Mouse (Mus musculus) neural tube, embryonic 14.5 days (tissue): ENCODE measurements around the gene Cryab. TPM values are rescaled to one million over a fixed set of nuclear protein-coding genes. Genes with fewer than 3 reads are reported as not detected.
A peak's percentile ranks its signal among the peaks of the same experiment; 100 is the strongest.

ENCODE experiments used
- ATAC-seq: fragments of 200-750 bp; cut with Nextera tagmentation; 2 replicates; pipeline ENCODE4 v1.8.0; 2017; ENCODE audit warnings: low read depth, mild to moderate bottlenecking, moderate TSS enrichment, moderate library complexity
- H3K27ac ChIP-seq: fragments of 300-500 bp; sonication (generic); 2 replicates; pipeline ENCODE4 v1.5.1; 2014; ENCODE audit warnings: low read depth, mild to moderate bottlenecking, control low read depth, low read length, moderate library complexity, mixed read lengths
- H3K27me3 ChIP-seq: fragments of 300-500 bp; sonication (generic); 2 replicates; pipeline ENCODE4 v1.6.1; 2014; ENCODE audit warnings: low read length; ENCODE audit not compliant: control insufficient read depth, insufficient read depth
- H3K36me3 ChIP-seq: fragments of 300-500 bp; sonication (generic); 2 replicates; pipeline ENCODE4 v1.6.1; 2014; ENCODE audit warnings: low read length, mixed read lengths; ENCODE audit not compliant: control insufficient read depth, insufficient read depth
- H3K4me1 ChIP-seq: fragments of 300-500 bp; sonication (generic); 2 replicates; pipeline ENCODE4 v1.6.1; 2014; ENCODE audit warnings: low read length; ENCODE audit not compliant: control insufficient read depth, insufficient read depth
- H3K4me2 ChIP-seq: fragments of 300-500 bp; sonication (generic); 2 replicates; pipeline ENCODE4 v1.6.1; 2014; ENCODE audit warnings: mild to moderate bottlenecking, low read depth, low read length, control low read depth
- H3K4me3 ChIP-seq: fragments of 300-500 bp; sonication (generic); 2 replicates; pipeline ENCODE4 v1.5.1; 2014; ENCODE audit warnings: low read depth, low read length, control low read depth, mixed read lengths
- H3K9ac ChIP-seq: fragments of 300-500 bp; sonication (generic); replicated peaks from 2 replicates; pipeline ENCODE4 v1.6.1; 2014; ENCODE audit warnings: low read depth, mild to moderate bottlenecking, control low read depth, low read length, mixed read lengths
- H3K9me3 ChIP-seq: fragments of 300-500 bp; sonication (generic); 2 replicates; pipeline ENCODE4 v1.6.1; 2016; ENCODE audit warnings: low read length; ENCODE audit not compliant: control insufficient read depth
- WGBS: fragments of 180-500 bp; shearing (Covaris S2); extraction: QIAGEN DNeasy Blood & Tissue Kit; methylation state at CpG from one replicate; pipeline ENCODE4 v1.1.7; 2014; 5-methylcytosine and 5-hydroxymethylcytosine counted together
- polyA plus RNA-seq: library from polyadenylated mRNA; unstranded; fragments of >200 nt; fragmentation: Nextera tagmentation; extraction: Ambion mirVana; gene quantifications from 2 replicates; pipeline ENCODE4 v1.2.1, GENCODE M21; 2014

Gene Cryab
- polyA plus RNA-seq = 3.4 and 14.5 TPM in 2 replicates

- Histone ChIP-seq H3K4me2 (no peak within 1 kb of the TSS), H3K27ac (no peak within 1 kb of the TSS), H3K36me3 (no peaks in the 10 kb centered on the region), H3K9ac (no peak within 1 kb of the TSS), H3K9me3 (no peaks in the 10 kb centered on the region), H3K4me1 (no peaks in the 10 kb centered on the region), H3K4me3 (no peak within 1 kb of the TSS), H3K27me3 (no peaks in the 10 kb centered on the region)
- WGBS = 79% methylated on average over 22 of the region's 22 CpGs
- ATAC-seq = no peak
These were observed at the start of gene Cryab for GRCm38 (mm10) chr9:50751323-50751722. Gene Cryab, plus strand, starts transcription at chr9:50751325.

- H3K4me2 ChIP-seq = no peak overlapping the region
- no peaks in the 10 kb centered on the region for H3K9me3 ChIP-seq
- ATAC-seq = no peak
- WGBS = 27% methylated on average over 6 of the region's 6 CpGs
- H3K4me1 ChIP-seq = no peaks in the 10 kb centered on the region
- no peaks in the 10 kb centered on the region for H3K27me3 ChIP-seq
- no peak overlapping the region for H3K9ac ChIP-seq
- H3K27ac ChIP-seq = no peak overlapping the region
- no peak overlapping the region for H3K4me3 ChIP-seq
- H3K36me3 ChIP-seq = 0 out of 2 replicates have a peak, but pooled peaks cover 12% of the 10 kb centered on the region
These were observed 46.2 kb upstream of the Cryab start for GRCm38 (mm10) chr9:50704907-50705306.

- Histone ChIP-seq H3K27me3 (no peaks in the 10 kb centered on the region), H3K9ac (no peak overlapping the region), H3K27ac (no peak overlapping the region), H3K4me1 (no peaks in the 10 kb centered on the region), H3K9me3 (no peaks in the 10 kb centered on the region), H3K36me3 (0 out of 2 replicates have a peak, but pooled peaks cover 9% of the 10 kb centered on the region), H3K4me3 (no peak overlapping the region), H3K4me2 (no peak overlapping the region)
- no peak for ATAC-seq
- 35% methylated on average over 2 of the region's 2 CpGs for WGBS
These were observed 42.0 kb upstream of the Cryab start for GRCm38 (mm10) chr9:50709108-50709507.

- Histone ChIP-seq H3K27ac (no peak overlapping the region), H3K36me3 (0 out of 2 replicates have a peak, but pooled peaks cover 9% of the 10 kb centered on the region), H3K4me1 (no peaks in the 10 kb centered on the region), H3K27me3 (no peaks in the 10 kb centered on the region), H3K9ac (no peak overlapping the region), H3K4me2 (no peak overlapping the region), H3K9me3 (no peaks in the 10 kb centered on the region), H3K4me3 (no peak overlapping the region)
- WGBS = 91% methylated on average over 4 of the region's 4 CpGs
- no peak for ATAC-seq
These were observed 39.8 kb upstream of the Cryab start for GRCm38 (mm10) chr9:50711337-50711736.

- H3K9ac ChIP-seq = no peak overlapping the region
- no peak overlapping the region for H3K4me2 ChIP-seq
- 0 out of 2 replicates have a peak, but pooled peaks cover 6% of the 10 kb centered on the region for H3K36me3 ChIP-seq
- H3K27me3 ChIP-seq = no peaks in the 10 kb centered on the region
- WGBS = 60% methylated on average over 4 of the region's 4 CpGs
- ATAC-seq = no peak
- no peaks in the 10 kb centered on the region for H3K4me1 ChIP-seq
- H3K9me3 ChIP-seq = no peaks in the 10 kb centered on the region
- no peak overlapping the region for H3K4me3 ChIP-seq
- no peak overlapping the region for H3K27ac ChIP-seq
These were observed 36.9 kb upstream of the Cryab start for GRCm38 (mm10) chr9:50714188-50714587.

GRCm38 (mm10) chr9:50718878-50719277, 32.2 kb upstream of the Cryab start:
- H3K9ac ChIP-seq = no peak overlapping the region
- H3K4me3 ChIP-seq = no peak overlapping the region
- ATAC-seq = no peak
- 86% methylated on average over 4 of the region's 4 CpGs for WGBS
- no peaks in the 10 kb centered on the region for H3K9me3 ChIP-seq
- H3K27ac ChIP-seq = no peak overlapping the region
- H3K27me3 ChIP-seq = no peaks in the 10 kb centered on the region
- H3K36me3 ChIP-seq = no peaks in the 10 kb centered on the region
- no peak overlapping the region for H3K4me2 ChIP-seq
- H3K4me1 ChIP-seq = peaks cover 6% of the 10 kb centered on the region; the same call in 1 of the 2 replicates

- Histone ChIP-seq H3K4me3 (no peak overlapping the region), H3K36me3 (no peaks in the 10 kb centered on the region), H3K4me1 (peaks cover 24% of the 10 kb centered on the region; the same call in 1 of the 2 replicates), H3K27me3 (no peaks in the 10 kb centered on the region), H3K4me2 (no peak overlapping the region), H3K9ac (no peak overlapping the region), H3K27ac (no peak overlapping the region), H3K9me3 (no peaks in the 10 kb centered on the region)
- WGBS = 27% methylated on average over 12 of the region's 12 CpGs
- no peak for ATAC-seq
These were observed 30.1 kb upstream of the Cryab start for GRCm38 (mm10) chr9:50721061-50721460.

- H3K36me3 ChIP-seq = no peaks in the 10 kb centered on the region
- H3K27ac ChIP-seq = peak overlapping the region; percentile 52; the same call in 1 of the 2 replicates
- H3K27me3 ChIP-seq = no peaks in the 10 kb centered on the region
- no peak overlapping the region; the same call in 1 of the 2 replicates for H3K4me2 ChIP-seq
- WGBS = 26% methylated on average over 8 of the region's 8 CpGs
- peaks cover 26% of the 10 kb centered on the region; the same call in 1 of the 2 replicates for H3K4me1 ChIP-seq
- H3K9ac ChIP-seq = no peak overlapping the region
- peak; percentile 39; the same call in 1 of the 2 replicates for ATAC-seq
- no peak overlapping the region for H3K4me3 ChIP-seq
- no peaks in the 10 kb centered on the region for H3K9me3 ChIP-seq
These were observed 28.6 kb upstream of the Cryab start for GRCm38 (mm10) chr9:50722451-50722911.

GRCm38 (mm10) chr9:50723406-50723805, 27.7 kb upstream of the Cryab start:
- H3K4me3 ChIP-seq = no peak overlapping the region
- no peaks in the 10 kb centered on the region for H3K9me3 ChIP-seq
- peaks cover 26% of the 10 kb centered on the region; the same call in 1 of the 2 replicates for H3K4me1 ChIP-seq
- peak overlapping the region; percentile 26; the same call in 1 of the 2 replicates for H3K4me2 ChIP-seq
- peak overlapping the region; percentile 52 for H3K27ac ChIP-seq
- ATAC-seq = no peak
- H3K36me3 ChIP-seq = no peaks in the 10 kb centered on the region
- H3K27me3 ChIP-seq = no peaks in the 10 kb centered on the region
- WGBS = 31% methylated on average over 7 of the region's 7 CpGs
- H3K9ac ChIP-seq = no peak overlapping the region
